Mouse (Mus musculus) spleen, postnatal 10 days (tissue): ENCODE measurements at regions not wholly inside any gene's neighbourhood (a gene's known extent, or its start where the extent isn't known, plus 50 kb on each side); places are given as distances from the start of the nearest gene placed in this dataset.
"Not testable (repeated sequence)": the region's sequence is repeated elsewhere in the genome, so short reads cannot be mapped to it uniquely, and the experiment has no call there.

Source experiments
- DNase-seq, 2 experiments: peaks; one replicate each; pipeline ENCODE4 v3.0.0; 2021 to 2022; ENCODE audit warnings: low spot score in 2 of 2

GRCm38 (mm10) chr15:16909396-16909795 lies 180.8 kb downstream of the Cdh9 start:
- DNase-seq: no peak

- DNase-seq: not testable (repeated sequence)
Measured at GRCm38 (mm10) chr15:16909941-16910340, 181.4 kb downstream of the Cdh9 start.

- no peak for DNase-seq
Measured at GRCm38 (mm10) chr15:16914966-16915569, 186.5 kb downstream of the Cdh9 start.

- no peak for DNase-seq
Measured at GRCm38 (mm10) chr15:16923246-16923645, 194.7 kb downstream of the Cdh9 start.

- no peak for DNase-seq
Measured at GRCm38 (mm10) chr15:16933137-16933677, 204.7 kb downstream of the Cdh9 start.

- DNase-seq: no peak
Measured at GRCm38 (mm10) chr15:16934438-16934837, 205.9 kb downstream of the Cdh9 start.

- not testable (repeated sequence) for DNase-seq
Measured at GRCm38 (mm10) chr15:16975821-16976220, 247.3 kb downstream of the Cdh9 start.

- DNase-seq: no peak
Measured at GRCm38 (mm10) chr15:16990848-16991247, 262.3 kb downstream of the Cdh9 start.

- no peak for DNase-seq
Measured at GRCm38 (mm10) chr15:16995667-16996066, 267.1 kb downstream of the Cdh9 start.

- no peak for DNase-seq
Measured at GRCm38 (mm10) chr15:17006139-17006538, 277.6 kb downstream of the Cdh9 start.

GRCm38 (mm10) chr15:17007811-17008210 lies 279.3 kb downstream of the Cdh9 start:
- no peak for DNase-seq

- no peak for DNase-seq
Measured at GRCm38 (mm10) chr15:17048867-17049628, 320.5 kb downstream of the Cdh9 start.

- DNase-seq: no peak
Measured at GRCm38 (mm10) chr15:17069772-17070171, 341.2 kb downstream of the Cdh9 start.

GRCm38 (mm10) chr15:17084030-17084429 lies 355.5 kb downstream of the Cdh9 start:
- no peak for DNase-seq

GRCm38 (mm10) chr15:17088644-17089228 lies 360.2 kb downstream of the Cdh9 start:
- DNase-seq: no peak

GRCm38 (mm10) chr15:17098927-17099326 lies 370.4 kb downstream of the Cdh9 start:
- DNase-seq: peak in 1 of 2 experiments; percentile 14

- no peak for DNase-seq
Measured at GRCm38 (mm10) chr15:17101182-17101581, 372.6 kb downstream of the Cdh9 start.

GRCm38 (mm10) chr15:17135721-17136120 lies 407.2 kb downstream of the Cdh9 start:
- DNase-seq: no peak

GRCm38 (mm10) chr15:17180164-17180563 lies 451.6 kb downstream of the Cdh9 start:
- DNase-seq: no peak

- DNase-seq: no peak
Measured at GRCm38 (mm10) chr15:17181358-17182022, 452.9 kb downstream of the Cdh9 start.

- DNase-seq: no peak
Measured at GRCm38 (mm10) chr15:17195439-17195838, 466.9 kb downstream of the Cdh9 start.

- no peak for DNase-seq
Measured at GRCm38 (mm10) chr15:17204739-17205138, 476.2 kb downstream of the Cdh9 start.
